Mouse (Mus musculus): ENCODE results near the gene Capns1. TPM values are rescaled to one million over a fixed set of nuclear protein-coding genes. Genes with fewer than 3 reads are reported as not detected.
"Not testable (repeated sequence)": the region's sequence is repeated elsewhere in the genome, so short reads cannot be mapped to it uniquely, and the experiment has no call there.

The Capns1 gene
- polyA plus RNA-seq, 1 experiment from 2014 or later: 54.9 TPM

DNA sequence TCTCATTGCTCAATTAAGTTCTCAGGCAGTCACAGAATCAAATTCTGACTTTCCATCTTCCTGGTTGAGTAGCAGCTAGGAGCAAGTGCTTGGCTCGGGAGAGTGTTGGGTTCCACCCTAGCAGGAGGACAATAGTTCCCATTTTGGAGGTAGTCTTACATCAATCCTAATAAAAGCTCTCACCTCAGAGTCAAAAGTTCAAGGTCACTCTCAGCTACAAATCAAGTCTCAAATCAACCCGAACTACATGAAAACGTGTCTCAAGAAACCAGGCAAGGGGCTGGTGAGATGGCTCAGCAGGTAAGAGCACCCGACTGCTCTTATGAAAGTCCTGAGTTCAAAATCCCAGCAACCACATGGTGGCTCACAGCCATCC lies 9.5 kb downstream of the Capns1 start:
- DNase-seq (ENCODE audit: low spot score) (no peak), ATAC-seq (replicated peaks; ENCODE audit: low FRiP score) (no peak)
- Histone ChIP-seq H3K27me3 (replicated peaks; ENCODE audit: control insufficient read depth, insufficient read depth, low read length) (no peaks in the 10 kb centered on the region), H3K27ac (ENCODE audit: low read depth, low read length) (no peak overlapping the region), H3K9ac (ENCODE audit: low read depth, low read length) (no peak overlapping the region), H3K4me2 (no peak overlapping the region), H3K36me3 (ENCODE audit: control insufficient read depth, insufficient read depth, low read length) (peaks cover 39% of the 10 kb centered on the region), H3K4me1 (replicated peaks; ENCODE audit: control insufficient read depth, insufficient read depth, low read length) (peaks cover 17% of the 10 kb centered on the region), H3K4me3 (ENCODE audit: low read depth, low read length) (no peak overlapping the region), H3K9me3 (ENCODE audit: control insufficient read depth, low read length) (no peaks in the 10 kb centered on the region)
- 81% methylated on average over 4 of the region's 4 CpGs for WGBS

DNA sequence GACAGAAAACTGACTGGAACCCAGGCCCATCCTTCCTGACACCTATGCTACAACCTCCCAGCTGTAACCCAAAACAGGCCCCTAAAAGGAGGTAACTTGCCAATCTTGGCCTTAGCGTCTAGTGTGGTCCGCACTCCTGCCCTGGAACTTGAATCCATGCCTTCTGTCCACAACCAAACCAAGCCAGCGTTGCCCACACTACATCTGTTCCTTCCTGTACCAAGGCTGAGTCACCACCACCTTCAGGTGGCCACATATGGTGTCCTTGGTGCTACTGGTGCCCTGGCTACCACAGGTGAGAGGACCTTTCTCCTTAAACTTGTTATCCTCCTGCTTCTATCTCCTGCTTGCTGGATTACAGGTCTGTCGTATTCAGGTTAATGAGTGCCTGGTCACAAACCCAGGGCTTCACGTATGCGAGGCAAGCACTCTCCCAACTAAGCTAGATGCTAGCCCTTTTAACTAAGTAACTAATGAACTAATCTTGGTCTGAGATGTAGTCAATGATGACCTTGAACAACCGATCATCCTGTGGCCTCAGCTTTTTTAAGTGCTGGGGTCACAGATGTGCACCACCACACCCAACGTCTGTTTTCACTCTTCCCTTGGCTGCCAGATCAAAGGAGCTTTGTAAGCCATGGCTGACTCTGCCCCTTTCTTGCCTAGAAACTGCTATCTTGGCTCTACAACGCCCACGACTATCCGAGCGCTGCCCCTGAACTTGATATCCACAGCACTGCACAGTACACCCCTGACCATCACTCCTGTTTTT lies 10.1 kb downstream of the Capns1 start:
- no peaks in the 10 kb centered on the region for H3K9me3 ChIP-seq (ENCODE audit: control insufficient read depth, low read length)
- WGBS: 84% methylated on average over 12 of the region's 12 CpGs
- ATAC-seq (replicated peaks; ENCODE audit: low FRiP score): no peak
- no peak overlapping the region for H3K27ac ChIP-seq (ENCODE audit: low read depth, low read length)
- no peak overlapping the region for H3K9ac ChIP-seq (ENCODE audit: low read depth, low read length)
- DNase-seq (ENCODE audit: low spot score): no peak
- no peaks in the 10 kb centered on the region for H3K27me3 ChIP-seq (replicated peaks; ENCODE audit: control insufficient read depth, insufficient read depth, low read length)
- H3K4me2 ChIP-seq: no peak overlapping the region
- H3K4me1 ChIP-seq (replicated peaks; ENCODE audit: control insufficient read depth, insufficient read depth, low read length): peaks cover 21% of the 10 kb centered on the region
- no peak overlapping the region for H3K4me3 ChIP-seq (ENCODE audit: low read depth, low read length)
- H3K36me3 ChIP-seq (ENCODE audit: control insufficient read depth, insufficient read depth, low read length): peaks cover 39% of the 10 kb centered on the region

DNA sequence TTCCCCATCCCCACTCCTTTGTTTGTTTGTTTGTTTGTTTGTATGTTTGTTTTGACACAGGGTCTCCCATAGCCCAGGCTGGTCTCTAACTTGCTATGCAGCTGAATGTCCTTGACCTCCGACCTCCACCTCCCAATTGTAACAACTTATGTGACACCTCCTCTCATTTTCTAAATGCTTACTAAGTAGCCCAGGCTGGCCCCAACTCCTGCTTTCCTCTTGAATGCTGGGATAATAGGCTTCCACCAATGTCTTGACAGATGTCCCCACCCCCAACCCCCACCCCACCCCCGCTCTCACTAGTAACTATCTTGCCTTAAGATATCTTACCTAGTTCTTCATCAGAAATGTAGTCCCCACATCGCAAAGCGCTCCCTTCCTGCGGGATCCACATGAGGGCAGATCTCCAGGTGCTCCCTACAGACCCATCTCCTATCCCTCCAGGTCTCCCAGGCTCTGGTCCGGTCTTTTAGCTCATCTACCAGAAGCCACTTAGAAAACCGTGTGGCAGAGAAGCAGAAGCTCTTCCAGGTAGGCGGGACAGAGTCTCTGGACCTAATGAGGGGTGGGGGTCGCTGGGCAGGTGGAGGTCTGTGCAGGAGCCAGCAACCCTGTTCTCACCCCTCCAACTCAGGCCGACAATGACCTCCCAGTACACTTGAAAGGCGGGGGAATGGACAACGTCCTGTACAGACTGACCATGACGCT lies 13.8 kb downstream of the Capns1 start:
- no peak overlapping the region for H3K27ac ChIP-seq (ENCODE audit: low read depth, low read length)
- no peaks in the 10 kb centered on the region for H3K9me3 ChIP-seq (ENCODE audit: control insufficient read depth, low read length)
- H3K27me3 ChIP-seq (replicated peaks; ENCODE audit: control insufficient read depth, insufficient read depth, low read length): no peaks in the 10 kb centered on the region
- ATAC-seq (replicated peaks; ENCODE audit: low FRiP score) (no peak), DNase-seq (ENCODE audit: low spot score) (no peak)
- 70% methylated on average over 13 of the region's 13 CpGs for WGBS
- H3K4me2 ChIP-seq: peak overlapping the region; percentile 67
- H3K36me3 ChIP-seq (ENCODE audit: control insufficient read depth, insufficient read depth, low read length): peaks cover 29% of the 10 kb centered on the region
- H3K9ac ChIP-seq (ENCODE audit: low read depth, low read length): no peak overlapping the region
- peaks cover 11% of the 10 kb centered on the region for H3K4me1 ChIP-seq (replicated peaks; ENCODE audit: control insufficient read depth, insufficient read depth, low read length)
- H3K4me3 ChIP-seq (ENCODE audit: low read depth, low read length): no peak overlapping the region

DNA sequence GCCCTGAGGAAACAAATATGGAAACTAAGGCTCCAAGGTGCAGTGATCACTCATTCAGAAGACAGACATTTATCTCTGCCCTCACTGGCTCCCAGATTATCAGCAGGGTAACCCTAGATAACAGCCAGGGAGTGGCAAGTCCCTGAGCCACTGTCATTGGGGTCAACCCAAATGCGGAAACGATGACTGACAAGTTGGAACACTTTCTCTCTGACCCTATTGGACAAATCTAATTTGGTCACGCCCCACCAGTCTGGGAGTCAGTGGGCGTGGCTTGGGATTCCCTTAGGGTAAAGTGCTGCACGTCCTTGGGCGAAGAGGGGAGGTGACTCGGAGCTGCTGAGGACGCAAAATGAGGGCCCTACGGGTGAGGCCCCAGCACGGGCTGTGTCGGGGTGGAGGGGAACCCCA lies 14.7 kb downstream of the Capns1 start, which contains the start of gene Cox7a1:
Cox7a1 (plus strand) TSS at position 266 of the 411 bp plus-strand sequence.
- WGBS: under 1% methylated on average over 11 of the region's 11 CpGs
- H3K4me2 ChIP-seq: peak within 1 kb of the TSS; percentile 67
- H3K4me3 ChIP-seq (ENCODE audit: low read depth, low read length): peak within 1 kb of the TSS; percentile 38
- peaks cover 26% of the 10 kb centered on the region for H3K36me3 ChIP-seq (ENCODE audit: control insufficient read depth, insufficient read depth, low read length)
- no peaks in the 10 kb centered on the region for H3K27me3 ChIP-seq (replicated peaks; ENCODE audit: control insufficient read depth, insufficient read depth, low read length)
- H3K27ac ChIP-seq (ENCODE audit: low read depth, low read length): 0 out of 2 replicates have a peak within 1 kb of the TSS, but pooled peaks have one; percentile 13
- H3K4me1 ChIP-seq (replicated peaks; ENCODE audit: control insufficient read depth, insufficient read depth, low read length): peaks cover 11% of the 10 kb centered on the region
- peak within 1 kb of the TSS; percentile 26; the same call in 1 of the 2 replicates for H3K9ac ChIP-seq (ENCODE audit: low read depth, low read length)
- DNase-seq (ENCODE audit: low spot score) (peak; percentile 80), ATAC-seq (replicated peaks; ENCODE audit: low FRiP score) (peak; percentile 89)
- no peaks in the 10 kb centered on the region for H3K9me3 ChIP-seq (ENCODE audit: control insufficient read depth, low read length)

DNA sequence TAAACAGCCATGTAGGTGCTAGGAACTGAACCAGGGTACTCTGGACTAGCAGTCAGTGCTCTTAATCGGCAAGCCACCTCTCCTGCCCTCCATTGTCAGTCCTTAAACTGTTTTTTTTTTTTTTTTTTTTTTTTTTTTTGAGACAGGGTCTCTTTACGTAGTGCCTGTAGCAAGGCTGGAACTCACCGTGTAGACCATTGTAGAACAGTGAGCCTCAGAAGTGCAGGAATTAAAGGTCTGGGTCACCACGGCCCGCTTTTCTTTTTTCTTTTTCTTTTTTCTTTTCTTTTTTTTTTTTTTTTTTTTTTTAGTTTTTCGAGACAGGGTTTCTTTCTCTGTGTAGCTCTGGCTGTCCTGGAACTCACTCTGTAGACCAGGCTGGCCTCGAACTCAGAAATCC lies 15.4 kb downstream of the Capns1 start:
- not testable (repeated sequence) for H3K27me3 ChIP-seq (replicated peaks; ENCODE audit: control insufficient read depth, insufficient read depth, low read length); H3K27ac ChIP-seq (ENCODE audit: low read depth, low read length); H3K9me3 ChIP-seq (ENCODE audit: control insufficient read depth, low read length); DNase-seq (ENCODE audit: low spot score); H3K9ac ChIP-seq (ENCODE audit: low read depth, low read length); ATAC-seq (replicated peaks; ENCODE audit: low FRiP score); H3K4me3 ChIP-seq (ENCODE audit: low read depth, low read length)
- 68% methylated on average over 7 of the region's 7 CpGs for WGBS
- Histone ChIP-seq H3K4me2 (peak overlapping the region; percentile 67; the same call in 1 of the 2 replicates), H3K36me3 (ENCODE audit: control insufficient read depth, insufficient read depth, low read length) (peaks cover 23% of the 10 kb centered on the region), H3K4me1 (replicated peaks; ENCODE audit: control insufficient read depth, insufficient read depth, low read length) (peaks cover 11% of the 10 kb centered on the region)

DNA sequence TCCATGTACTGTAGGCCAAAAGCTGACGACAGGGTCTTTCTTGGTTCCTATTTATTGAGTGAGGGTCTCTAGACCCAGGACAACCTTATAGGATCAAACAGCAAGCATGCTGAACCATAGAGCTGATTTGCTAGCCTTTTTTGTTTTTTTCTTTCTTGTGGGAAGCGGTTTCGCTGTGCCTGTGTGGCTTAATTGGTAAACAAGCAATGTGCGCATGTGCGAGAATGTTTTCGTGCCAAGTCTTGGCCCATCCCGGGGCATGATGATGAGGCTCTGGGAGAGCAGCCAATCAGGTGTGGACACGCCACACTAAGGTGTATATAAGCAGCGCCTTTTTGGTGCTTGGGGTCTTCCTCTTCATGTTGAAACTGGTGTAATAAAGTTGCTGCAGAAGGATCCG lies 16.7 kb downstream of the Capns1 start:
- H3K9ac ChIP-seq (ENCODE audit: low read depth, low read length); H3K4me2 ChIP-seq; H3K9me3 ChIP-seq (ENCODE audit: control insufficient read depth, low read length); ATAC-seq (replicated peaks; ENCODE audit: low FRiP score); H3K27ac ChIP-seq (ENCODE audit: low read depth, low read length); H3K4me3 ChIP-seq (ENCODE audit: low read depth, low read length); DNase-seq (ENCODE audit: low spot score); H3K27me3 ChIP-seq (replicated peaks; ENCODE audit: control insufficient read depth, insufficient read depth, low read length): not testable (repeated sequence)
- Histone ChIP-seq H3K36me3 (ENCODE audit: control insufficient read depth, insufficient read depth, low read length) (peaks cover 14% of the 10 kb centered on the region; the same call in 1 of the 2 replicates), H3K4me1 (replicated peaks; ENCODE audit: control insufficient read depth, insufficient read depth, low read length) (peaks cover 11% of the 10 kb centered on the region)
- WGBS: 92% methylated on average over 10 of the region's 10 CpGs

DNA sequence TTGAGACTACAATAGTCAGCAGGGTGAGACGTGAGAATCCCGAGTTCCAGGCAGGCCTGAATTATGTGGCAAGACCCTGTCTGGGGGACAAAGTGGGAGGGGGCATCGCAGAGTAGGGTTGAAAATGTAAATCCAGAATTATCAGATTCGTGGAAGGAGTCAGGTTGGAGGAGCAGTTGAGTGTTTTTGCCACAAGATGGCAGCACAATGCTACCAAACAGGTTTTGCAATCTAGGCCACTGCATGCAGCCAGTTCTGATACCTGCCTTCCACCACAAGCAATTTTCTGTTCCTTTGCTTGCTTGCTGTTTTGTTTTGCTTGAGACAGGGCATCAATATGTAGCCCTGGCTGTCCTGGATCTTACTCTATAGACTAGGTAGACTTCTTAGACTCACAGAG lies 17.3 kb downstream of the Capns1 start:
- Histone ChIP-seq H3K9me3 (ENCODE audit: control insufficient read depth, low read length) (no peaks in the 10 kb centered on the region), H3K4me1 (replicated peaks; ENCODE audit: control insufficient read depth, insufficient read depth, low read length) (peaks cover 11% of the 10 kb centered on the region), H3K27me3 (replicated peaks; ENCODE audit: control insufficient read depth, insufficient read depth, low read length) (no peaks in the 10 kb centered on the region), H3K4me2 (no peak overlapping the region), H3K27ac (ENCODE audit: low read depth, low read length) (no peak overlapping the region), H3K9ac (ENCODE audit: low read depth, low read length) (no peak overlapping the region), H3K36me3 (ENCODE audit: control insufficient read depth, insufficient read depth, low read length) (peaks cover 12% of the 10 kb centered on the region; the same call in 1 of the 2 replicates), H3K4me3 (ENCODE audit: low read depth, low read length) (no peak overlapping the region)
- 2% methylated on average over 4 of the region's 4 CpGs for WGBS
- ATAC-seq (replicated peaks; ENCODE audit: low FRiP score) (no peak), DNase-seq (ENCODE audit: low spot score) (peak; percentile 63)

DNA sequence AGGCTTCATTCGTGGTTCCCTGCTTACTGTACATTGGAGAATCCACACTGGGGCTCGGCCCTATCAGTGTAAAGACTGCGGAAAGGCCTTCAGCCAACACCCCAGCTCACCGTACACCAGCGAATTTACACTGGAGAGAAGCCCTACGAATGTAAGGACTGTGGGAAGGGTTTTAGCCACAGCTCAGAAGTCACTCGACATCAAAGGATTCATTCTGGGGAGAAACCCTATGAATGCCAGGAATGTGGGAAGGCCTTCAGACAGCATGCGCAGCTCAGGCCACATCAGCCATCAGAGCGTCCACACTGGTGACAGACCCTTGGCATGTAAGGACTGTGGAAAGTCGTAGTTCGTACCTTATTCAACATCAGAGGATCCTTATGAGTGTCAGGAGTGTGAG lies 20.4 kb downstream of the Capns1 start:
- H3K9ac ChIP-seq (ENCODE audit: low read depth, low read length): no peak overlapping the region

More for the DNA sequence above, 20.4 kb downstream of the Capns1 start:
- H3K4me1 ChIP-seq (replicated peaks; ENCODE audit: control insufficient read depth, insufficient read depth, low read length): no peaks in the 10 kb centered on the region
- no peak overlapping the region for H3K4me2 ChIP-seq
- ATAC-seq (replicated peaks; ENCODE audit: low FRiP score): no peak
- no peaks in the 10 kb centered on the region for H3K9me3 ChIP-seq (ENCODE audit: control insufficient read depth, low read length)
- no peak for DNase-seq (ENCODE audit: low spot score)
- H3K4me3 ChIP-seq (ENCODE audit: low read depth, low read length): no peak overlapping the region
- WGBS: 78% methylated on average over 11 of the region's 11 CpGs
- no peak overlapping the region for H3K27ac ChIP-seq (ENCODE audit: low read depth, low read length)
- no peaks in the 10 kb centered on the region for H3K27me3 ChIP-seq (replicated peaks; ENCODE audit: control insufficient read depth, insufficient read depth, low read length)
- H3K36me3 ChIP-seq (ENCODE audit: control insufficient read depth, insufficient read depth, low read length): peaks cover 10% of the 10 kb centered on the region; the same call in 1 of the 2 replicates

Measured in liver, embryonic 11.5 days (tissue).